Mouse (Mus musculus): ENCODE results near the gene Mogat2. TPM values are rescaled to one million over a fixed set of nuclear protein-coding genes. Genes with fewer than 3 reads are reported as not detected.

Mogat2 gene
- polyA plus RNA-seq, 1 experiment from 2014 or later: 2.5 TPM

- Histone ChIP-seq H3K36me3 (ENCODE audit: control insufficient read depth, insufficient read depth, low read length) (no peaks in the 10 kb centered on the region), H3K9ac (ENCODE audit: low read depth, low read length) (peak overlapping the region; percentile 55), H3K27ac (replicated peaks; ENCODE audit: low read depth, low read length) (no peak overlapping the region; the same call in 1 of the 2 replicates), H3K4me2 (ENCODE audit: low read depth, low read length) (peak overlapping the region; percentile 82), H3K27me3 (replicated peaks; ENCODE audit: control insufficient read depth, insufficient read depth, low read length) (peaks cover 61% of the 10 kb centered on the region), H3K9me3 (ENCODE audit: control insufficient read depth, low read length) (no peaks in the 10 kb centered on the region), H3K4me1 (ENCODE audit: control insufficient read depth, insufficient read depth, low read length) (no peaks in the 10 kb centered on the region), H3K4me3 (ENCODE audit: low read depth, low read length) (peak overlapping the region; percentile 53)
- ATAC-seq (ENCODE audit: low read depth) (peak; percentile 23; the same call in 1 of the 2 replicates), DNase-seq (ENCODE audit: low spot score) (no peak)
- WGBS: 1% methylated on average over 23 of the region's 29 CpGs
Measured at GRCm38 (mm10) chr7:99268506-99268900, 30.1 kb upstream of the Mogat2 start.

- peak overlapping the region; percentile 82 for H3K4me2 ChIP-seq (ENCODE audit: low read depth, low read length)
- peak overlapping the region; percentile 53 for H3K4me3 ChIP-seq (ENCODE audit: low read depth, low read length)
- peaks cover 58% of the 10 kb centered on the region for H3K27me3 ChIP-seq (replicated peaks; ENCODE audit: control insufficient read depth, insufficient read depth, low read length)
- H3K27ac ChIP-seq (replicated peaks; ENCODE audit: low read depth, low read length): no peak overlapping the region; the same call in 1 of the 2 replicates
- peak; percentile 82 for DNase-seq (ENCODE audit: low spot score)
- 2% methylated on average over 14 of the region's 59 CpGs for WGBS
- no peaks in the 10 kb centered on the region for H3K4me1 ChIP-seq (ENCODE audit: control insufficient read depth, insufficient read depth, low read length)
- ATAC-seq (ENCODE audit: low read depth): peak; percentile 82
- H3K9ac ChIP-seq (ENCODE audit: low read depth, low read length): peak overlapping the region; percentile 55
- no peaks in the 10 kb centered on the region for H3K36me3 ChIP-seq (ENCODE audit: control insufficient read depth, insufficient read depth, low read length)
- no peaks in the 10 kb centered on the region for H3K9me3 ChIP-seq (ENCODE audit: control insufficient read depth, low read length)
Measured at GRCm38 (mm10) chr7:99267897-99268505, 29.6 kb upstream of the Mogat2 start.

- peak within 1 kb of the TSS; percentile 53 for H3K4me3 ChIP-seq (ENCODE audit: low read depth, low read length)
- no peak within 1 kb of the TSS; the same call in 1 of the 2 replicates for H3K27ac ChIP-seq (replicated peaks; ENCODE audit: low read depth, low read length)
- H3K9ac ChIP-seq (ENCODE audit: low read depth, low read length): peak within 1 kb of the TSS; percentile 55
- under 1% methylated on average over 34 of the region's 34 CpGs for WGBS
- H3K36me3 ChIP-seq (ENCODE audit: control insufficient read depth, insufficient read depth, low read length): no peaks in the 10 kb centered on the region
- ATAC-seq (ENCODE audit: low read depth) (peak; percentile 64), DNase-seq (ENCODE audit: low spot score) (peak; percentile 62)
- H3K27me3 ChIP-seq (replicated peaks; ENCODE audit: control insufficient read depth, insufficient read depth, low read length): peaks cover 58% of the 10 kb centered on the region
- H3K4me1 ChIP-seq (ENCODE audit: control insufficient read depth, insufficient read depth, low read length): no peaks in the 10 kb centered on the region
- peak within 1 kb of the TSS; percentile 82 for H3K4me2 ChIP-seq (ENCODE audit: low read depth, low read length)
- no peaks in the 10 kb centered on the region for H3K9me3 ChIP-seq (ENCODE audit: control insufficient read depth, low read length)
Measured at GRCm38 (mm10) chr7:99267251-99267896, 29.0 kb upstream of the Mogat2 start, which contains the start of gene Map6. Gene Map6, plus strand, starts transcription at chr7:99267447.

GRCm38 (mm10) chr7:99264597-99264996 is 26.2 kb upstream of the Mogat2 start:
- no peak for ATAC-seq (ENCODE audit: low read depth)
- Histone ChIP-seq H3K4me1 (ENCODE audit: control insufficient read depth, insufficient read depth, low read length) (no peaks in the 10 kb centered on the region), H3K36me3 (ENCODE audit: control insufficient read depth, insufficient read depth, low read length) (no peaks in the 10 kb centered on the region), H3K27me3 (replicated peaks; ENCODE audit: control insufficient read depth, insufficient read depth, low read length) (peaks cover 51% of the 10 kb centered on the region), H3K4me3 (ENCODE audit: low read depth, low read length) (no peak overlapping the region), H3K9me3 (ENCODE audit: control insufficient read depth, low read length) (no peaks in the 10 kb centered on the region), H3K27ac (replicated peaks; ENCODE audit: low read depth, low read length) (no peak overlapping the region), H3K9ac (ENCODE audit: low read depth, low read length) (no peak overlapping the region), H3K4me2 (ENCODE audit: low read depth, low read length) (no peak overlapping the region)
- no peak for DNase-seq (ENCODE audit: low spot score)

GRCm38 (mm10) chr7:99263509-99263908 is 25.1 kb upstream of the Mogat2 start:
- DNase-seq (ENCODE audit: low spot score) (no peak), ATAC-seq (ENCODE audit: low read depth) (no peak)
- Histone ChIP-seq H3K9me3 (ENCODE audit: control insufficient read depth, low read length) (no peaks in the 10 kb centered on the region), H3K4me2 (ENCODE audit: low read depth, low read length) (no peak overlapping the region), H3K27ac (replicated peaks; ENCODE audit: low read depth, low read length) (no peak overlapping the region), H3K27me3 (replicated peaks; ENCODE audit: control insufficient read depth, insufficient read depth, low read length) (peaks cover 40% of the 10 kb centered on the region), H3K4me1 (ENCODE audit: control insufficient read depth, insufficient read depth, low read length) (no peaks in the 10 kb centered on the region), H3K9ac (ENCODE audit: low read depth, low read length) (no peak overlapping the region), H3K36me3 (ENCODE audit: control insufficient read depth, insufficient read depth, low read length) (no peaks in the 10 kb centered on the region), H3K4me3 (ENCODE audit: low read depth, low read length) (no peak overlapping the region)
- 47% methylated on average over 4 of the region's 4 CpGs for WGBS

- Histone ChIP-seq H3K9me3 (ENCODE audit: control insufficient read depth, low read length) (no peaks in the 10 kb centered on the region), H3K9ac (ENCODE audit: low read depth, low read length) (no peak overlapping the region), H3K27me3 (replicated peaks; ENCODE audit: control insufficient read depth, insufficient read depth, low read length) (peaks cover 24% of the 10 kb centered on the region), H3K4me1 (ENCODE audit: control insufficient read depth, insufficient read depth, low read length) (no peaks in the 10 kb centered on the region), H3K4me2 (ENCODE audit: low read depth, low read length) (no peak overlapping the region), H3K36me3 (ENCODE audit: control insufficient read depth, insufficient read depth, low read length) (no peaks in the 10 kb centered on the region), H3K4me3 (ENCODE audit: low read depth, low read length) (no peak overlapping the region), H3K27ac (replicated peaks; ENCODE audit: low read depth, low read length) (no peak overlapping the region)
- DNase-seq (ENCODE audit: low spot score) (no peak), ATAC-seq (ENCODE audit: low read depth) (no peak)
- WGBS: 49% methylated on average over 3 of the region's 3 CpGs
Measured at GRCm38 (mm10) chr7:99261900-99262299, 23.5 kb upstream of the Mogat2 start.

GRCm38 (mm10) chr7:99255006-99255405 is 16.6 kb upstream of the Mogat2 start:
- H3K9ac ChIP-seq (ENCODE audit: low read depth, low read length): no peak overlapping the region
- 84% methylated on average over 7 of the region's 7 CpGs for WGBS

GRCm38 (mm10) chr7:99250386-99250785 is 12.0 kb upstream of the Mogat2 start:
- Histone ChIP-seq H3K9me3 (ENCODE audit: control insufficient read depth, low read length) (no peaks in the 10 kb centered on the region), H3K27ac (replicated peaks; ENCODE audit: low read depth, low read length) (no peak overlapping the region), H3K4me1 (ENCODE audit: control insufficient read depth, insufficient read depth, low read length) (no peaks in the 10 kb centered on the region; the same call in 1 of the 2 replicates), H3K4me2 (ENCODE audit: low read depth, low read length) (no peak overlapping the region), H3K27me3 (replicated peaks; ENCODE audit: control insufficient read depth, insufficient read depth, low read length) (peaks cover 11% of the 10 kb centered on the region), H3K4me3 (ENCODE audit: low read depth, low read length) (no peak overlapping the region), H3K36me3 (ENCODE audit: control insufficient read depth, insufficient read depth, low read length) (no peaks in the 10 kb centered on the region), H3K9ac (ENCODE audit: low read depth, low read length) (no peak overlapping the region)
- DNase-seq (ENCODE audit: low spot score) (no peak), ATAC-seq (ENCODE audit: low read depth) (no peak)
- WGBS: 30% methylated on average over 9 of the region's 9 CpGs

More at GRCm38 (mm10) chr7:99255006-99255405, 16.6 kb upstream of the Mogat2 start:
- no peak overlapping the region for H3K4me2 ChIP-seq (ENCODE audit: low read depth, low read length)
- no peaks in the 10 kb centered on the region for H3K36me3 ChIP-seq (ENCODE audit: control insufficient read depth, insufficient read depth, low read length)
- no peaks in the 10 kb centered on the region for H3K27me3 ChIP-seq (replicated peaks; ENCODE audit: control insufficient read depth, insufficient read depth, low read length)
- DNase-seq (ENCODE audit: low spot score) (no peak), ATAC-seq (ENCODE audit: low read depth) (no peak)
- H3K9me3 ChIP-seq (ENCODE audit: control insufficient read depth, low read length): no peaks in the 10 kb centered on the region
- no peaks in the 10 kb centered on the region for H3K4me1 ChIP-seq (ENCODE audit: control insufficient read depth, insufficient read depth, low read length)
- H3K27ac ChIP-seq (replicated peaks; ENCODE audit: low read depth, low read length): no peak overlapping the region
- H3K4me3 ChIP-seq (ENCODE audit: low read depth, low read length): no peak overlapping the region
